Mouse (Mus musculus) megakaryocyte, adult 5-6 weeks (primary cell): ENCODE data around the gene Nudt22. TPM values are rescaled to one million over a fixed set of nuclear protein-coding genes. Genes with fewer than 3 reads are reported as not detected.

Experiments used
- ATAC-seq: 2 replicates; pipeline ENCODE4 v1.8.0; 2016; ENCODE audit warnings: mild to moderate bottlenecking, inconsistent platforms; ENCODE audit not compliant: poor library complexity, severe bottlenecking
- total RNA-seq, 2 experiments: library from RNA; stranded (forward) in 1 of 2; stranded (reverse) in 1 of 2; fragments of 153-499, 151-499 nt in 1 of 2; fragments of 221-1000, 200-1000 nt in 1 of 2; gene quantifications; 2 replicates each; pipeline versions ENCODE4 v1.2.3 to v1.2.4; 2015 to 2017

The Nudt22 gene
- total RNA-seq, 2 experiments from 2014 or later: 10.1 to 16.6 TPM

GRCm38 (mm10) chr19:6950613-6951153, 45.2 kb downstream of the Nudt22 start:
- 0 out of 2 replicates have a peak, but pooled peaks have one; percentile 14 for ATAC-seq

- no peak for ATAC-seq
Measured at GRCm38 (mm10) chr19:6949951-6950350, 46.0 kb downstream of the Nudt22 start.

GRCm38 (mm10) chr19:6949532-6949931, 46.4 kb downstream of the Nudt22 start:
- no peak for ATAC-seq

GRCm38 (mm10) chr19:6948186-6948585, 47.7 kb downstream of the Nudt22 start:
- no peak for ATAC-seq

GRCm38 (mm10) chr19:6947742-6948141, 48.2 kb downstream of the Nudt22 start:
- no peak for ATAC-seq

GRCm38 (mm10) chr19:6943709-6944108, 52.2 kb downstream of the Nudt22 start:
- no peak for ATAC-seq

Other genes with a start within 250 kb of the Nudt22 start
- gene Rps6ka4, start 155.5 kb downstream of the Nudt22 start, total RNA-seq (2015): 5.5 and 7.3 TPM in 2 replicates
- 17.2 and 21.4 TPM in 2 replicates for gene Rps6ka4, start 155.5 kb downstream of the Nudt22 start, total RNA-seq (2017)
- gene Ccdc88b, start 137.9 kb downstream of the Nudt22 start, total RNA-seq (2015): 12.0 and 13.3 TPM in 2 replicates
- 45.9 and 78.0 TPM in 2 replicates for gene Ccdc88b, start 137.9 kb downstream of the Nudt22 start, total RNA-seq (2017)
- gene Trmt112, start 86.4 kb downstream of the Nudt22 start, total RNA-seq (2015): 133 and 146 TPM in 2 replicates
- 176 and 188 TPM in 2 replicates for gene Trmt112, start 86.4 kb downstream of the Nudt22 start, total RNA-seq (2017)
- gene Prdx5, start 86.0 kb downstream of the Nudt22 start, total RNA-seq (2015): 951 and 1,046 TPM in 2 replicates
- 1,745 and 2,032 TPM in 2 replicates for gene Prdx5, start 86.0 kb downstream of the Nudt22 start, total RNA-seq (2017)
- gene Esrra, start 74.3 kb downstream of the Nudt22 start, total RNA-seq (2015): 11.9 and 12.4 TPM in 2 replicates
- 24.6 and 28.9 TPM in 2 replicates for gene Esrra, start 74.3 kb downstream of the Nudt22 start, total RNA-seq (2017)
- gene Catsperz, start 70.7 kb downstream of the Nudt22 start, total RNA-seq (2015): not detected in 2 replicates
- gene Catsperz, start 70.7 kb downstream of the Nudt22 start, total RNA-seq (2017): not detected in 2 replicates
- not detected in 2 replicates for gene Kcnk4, start 61.6 kb downstream of the Nudt22 start, total RNA-seq (2015)
- gene Kcnk4, start 61.6 kb downstream of the Nudt22 start, total RNA-seq (2017): 0.11 TPM in 1 of 2 replicates, not detected in the other
- gene Bad, start 54.3 kb downstream of the Nudt22 start, total RNA-seq (2015): 16.4 and 20.3 TPM in 2 replicates
- 45.2 and 67.1 TPM in 2 replicates for gene Bad, start 54.3 kb downstream of the Nudt22 start, total RNA-seq (2017)
- 10.2 and 18.8 TPM in 2 replicates for gene Gpr137, start 53.6 kb downstream of the Nudt22 start, total RNA-seq (2015)
- 18.4 and 20.2 TPM in 2 replicates for gene Gpr137, start 53.6 kb downstream of the Nudt22 start, total RNA-seq (2017)
- 54.3 and 63.8 TPM in 2 replicates for gene Ppp1r14b, start 21.1 kb downstream of the Nudt22 start, total RNA-seq (2015)
- 43.8 and 45.2 TPM in 2 replicates for gene Ppp1r14b, start 21.1 kb downstream of the Nudt22 start, total RNA-seq (2017)
- 10.4 and 11.8 TPM in 2 replicates for gene Plcb3, start 19.6 kb downstream of the Nudt22 start, total RNA-seq (2015)
- gene Plcb3, start 19.6 kb downstream of the Nudt22 start, total RNA-seq (2017): 13.4 and 14.1 TPM in 2 replicates
- 127 and 145 TPM in 2 replicates for gene Fkbp2, start 15.6 kb downstream of the Nudt22 start, total RNA-seq (2015)
- 141 and 155 TPM in 2 replicates for gene Fkbp2, start 15.6 kb downstream of the Nudt22 start, total RNA-seq (2017)
- gene Vegfb, start 8.5 kb downstream of the Nudt22 start, total RNA-seq (2015): 7.8 and 8.0 TPM in 2 replicates
- gene Vegfb, start 8.5 kb downstream of the Nudt22 start, total RNA-seq (2017): 2.4 and 2.8 TPM in 2 replicates
- 19.5 and 23.0 TPM in 2 replicates for gene Dnajc4, start 3.5 kb downstream of the Nudt22 start, total RNA-seq (2015)
- gene Dnajc4, start 3.5 kb downstream of the Nudt22 start, total RNA-seq (2017): 18.4 and 21.4 TPM in 2 replicates
- 1.5 and 3.4 TPM in 2 replicates for gene Trpt1, start within 50 bp of the Nudt22 start, total RNA-seq (2015)
- 2.7 and 3.4 TPM in 2 replicates for gene Trpt1, start within 50 bp of the Nudt22 start, total RNA-seq (2017)
- 76.4 and 89.1 TPM in 2 replicates for gene Fermt3, start 23.4 kb upstream of the Nudt22 start, total RNA-seq (2015)
- 239 and 262 TPM in 2 replicates for gene Fermt3, start 23.4 kb upstream of the Nudt22 start, total RNA-seq (2017)
- 90.4 and 95.8 TPM in 2 replicates for gene Stip1, start 43.9 kb upstream of the Nudt22 start, total RNA-seq (2015)
- gene Stip1, start 43.9 kb upstream of the Nudt22 start, total RNA-seq (2017): 102 and 115 TPM in 2 replicates
- gene Macrod1, start 60.7 kb upstream of the Nudt22 start, total RNA-seq (2015): 0.69 and 3.7 TPM in 2 replicates
- gene Macrod1, start 60.7 kb upstream of the Nudt22 start, total RNA-seq (2017): 0.66 and 0.77 TPM in 2 replicates
- gene Flrt1, start 109.6 kb upstream of the Nudt22 start, total RNA-seq (2015): not detected in 2 replicates
- gene Flrt1, start 109.6 kb upstream of the Nudt22 start, total RNA-seq (2017): not detected in 2 replicates
- 33.6 and 40.7 TPM in 2 replicates for gene Otub1, start 210.2 kb upstream of the Nudt22 start, total RNA-seq (2015)
- gene Otub1, start 210.2 kb upstream of the Nudt22 start, total RNA-seq (2017): 76.2 and 81.8 TPM in 2 replicates
- 493 and 496 TPM in 2 replicates for gene Cox8a, start 221.5 kb upstream of the Nudt22 start, total RNA-seq (2015)
- gene Cox8a, start 221.5 kb upstream of the Nudt22 start, total RNA-seq (2017): 661 and 699 TPM in 2 replicates
- gene Naa40, start 245.1 kb upstream of the Nudt22 start, total RNA-seq (2015): 31.2 and 31.9 TPM in 2 replicates
- gene Naa40, start 245.1 kb upstream of the Nudt22 start, total RNA-seq (2017): 31.9 and 33.2 TPM in 2 replicates